Mouse (Mus musculus): ENCODE measurements at regions not wholly inside any gene's neighbourhood (a gene's known extent, or its start where the extent isn't known, plus 50 kb on each side); places are given as distances from the start of the nearest gene placed in this dataset.

DNA sequence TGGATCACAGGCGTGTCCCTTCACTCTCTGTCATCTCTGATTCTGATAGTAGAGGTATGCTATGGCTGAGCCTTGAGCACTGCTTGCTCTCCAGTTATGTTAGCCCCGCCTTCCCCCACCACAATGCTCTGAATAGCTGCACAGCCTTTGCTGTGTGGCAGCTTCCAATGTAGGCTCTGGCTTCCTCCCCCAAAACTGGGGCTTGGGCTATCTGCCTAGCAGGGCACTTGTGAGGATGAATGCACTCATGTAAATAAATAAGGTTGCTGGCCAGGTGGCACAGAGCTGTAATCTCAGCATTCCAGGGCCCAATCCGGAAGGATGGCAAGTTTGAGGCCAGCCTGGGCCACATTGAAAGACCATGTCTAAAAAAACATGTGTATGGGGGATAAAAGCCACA lies 103.6 kb upstream of the Sdk1 start:
- no peak for DNase-seq (ENCODE audit: low spot score)

- no peak for DNase-seq (ENCODE audit: low spot score)
These were observed 102.4 kb upstream of the Sdk1 start for GRCm38 (mm10) chr5:141138771-141139360.

DNA sequence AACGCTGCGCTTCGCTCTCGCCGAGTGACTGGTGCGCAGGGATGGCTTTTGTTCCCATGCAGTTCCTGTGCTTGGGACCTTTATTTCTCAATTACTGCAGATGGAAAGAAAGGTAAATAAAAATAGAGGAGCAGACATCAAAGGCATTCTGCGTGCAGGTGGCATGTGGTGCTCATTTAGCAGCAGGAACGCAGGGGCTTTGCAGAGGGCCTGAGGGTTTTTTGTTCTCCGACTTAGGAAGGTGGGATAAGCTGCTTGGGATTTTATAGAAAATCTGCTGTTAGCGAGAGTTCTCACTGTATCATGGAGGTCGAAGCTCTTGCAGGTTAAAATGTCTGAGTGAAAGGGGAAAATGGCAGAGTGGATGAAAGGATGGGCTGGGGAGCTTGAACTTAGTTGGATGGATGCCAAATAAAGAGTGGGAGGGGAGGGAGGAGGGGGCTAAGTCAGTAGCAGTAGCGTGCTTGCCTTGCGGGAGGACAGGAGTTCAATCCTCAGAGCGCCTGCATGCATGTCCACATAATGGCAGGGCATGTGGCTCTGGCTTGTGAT lies 101.9 kb upstream of the Sdk1 start:
- no peak for DNase-seq (ENCODE audit: low spot score)

GRCm38 (mm10) chr5:141160391-141160790 lies 80.9 kb upstream of the Sdk1 start:
- DNase-seq (ENCODE audit: low spot score), result no peak

DNA sequence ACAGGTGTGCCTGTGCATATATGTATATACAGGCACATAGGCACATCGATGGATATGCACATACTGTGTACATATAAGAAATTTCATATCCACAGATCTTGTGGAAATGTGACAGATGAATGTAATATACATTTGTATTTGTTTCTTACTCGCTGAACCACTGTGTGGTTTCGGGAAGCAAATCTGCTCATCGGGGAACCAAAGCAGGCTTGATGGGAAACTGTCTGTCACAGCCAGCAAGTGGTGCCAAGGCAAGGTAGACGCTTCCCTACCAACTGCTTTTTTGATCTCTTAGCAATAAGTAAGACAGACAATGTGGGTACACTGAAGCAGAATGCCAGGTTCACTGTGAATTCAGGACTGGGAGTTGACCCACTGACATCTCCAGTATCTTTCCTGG lies 80.3 kb upstream of the Sdk1 start:
- no peak for DNase-seq (ENCODE audit: low spot score)

GRCm38 (mm10) chr5:141182442-141182841 lies 58.8 kb upstream of the Sdk1 start:
- DNase-seq (ENCODE audit: low spot score), result no peak

- DNase-seq (ENCODE audit: low spot score), result no peak
These were observed 52.3 kb upstream of the Sdk1 start for GRCm38 (mm10) chr5:141189033-141189432.
